Mouse (Mus musculus) forebrain, postnatal 0 days (tissue): ENCODE data around the gene Ninl. TPM values are rescaled to one million over a fixed set of nuclear protein-coding genes. Genes with fewer than 3 reads are reported as not detected.
A peak's percentile ranks its signal among the peaks of the same experiment; 100 is the strongest.
"Not testable (repeated sequence)": the region's sequence is repeated elsewhere in the genome, so short reads cannot be mapped to it uniquely, and the experiment has no call there.

ENCODE experiments used
- ATAC-seq: fragments of 200-750 bp; cut with Nextera tagmentation; 2 replicates; pipeline ENCODE4 v1.8.0; 2017; ENCODE audit warnings: mild to moderate bottlenecking, moderate library complexity
- DNase-seq: peaks from one replicate; pipeline ENCODE4 v3.0.0-alpha.2; 2015
- H3K27ac ChIP-seq: fragments of 300-500 bp; sonication (generic); 2 replicates; pipeline ENCODE4 v1.5.1; 2014; ENCODE audit warnings: low read depth, mild to moderate bottlenecking, antibody characterized with exemption, low read length, moderate library complexity, mixed read lengths
- H3K27me3 ChIP-seq: fragments of 300-500 bp; sonication (generic); 2 replicates; pipeline ENCODE4 v1.6.1; 2014; ENCODE audit warnings: mild to moderate bottlenecking, low read length, mixed read lengths; ENCODE audit not compliant: insufficient read depth
- H3K36me3 ChIP-seq: fragments of 300-500 bp; sonication (generic); 2 replicates; pipeline ENCODE4 v1.6.1; 2014; ENCODE audit warnings: mild to moderate bottlenecking, moderate library complexity; ENCODE audit not compliant: insufficient read depth
- H3K4me1 ChIP-seq: fragments of 300-500 bp; sonication (generic); 2 replicates; pipeline ENCODE4 v1.6.1; 2014; ENCODE audit warnings: antibody characterized with exemption; ENCODE audit not compliant: insufficient read depth
- H3K4me2 ChIP-seq: fragments of 300-500 bp; sonication (generic); 2 replicates; pipeline ENCODE4 v1.6.1; 2014; ENCODE audit warnings: low read depth, mild to moderate bottlenecking, moderate library complexity
- H3K4me3 ChIP-seq: fragments of 300-500 bp; sonication (generic); 2 replicates; pipeline ENCODE4 v1.5.1; 2014; ENCODE audit warnings: low read depth, low read length, mixed read lengths
- H3K9ac ChIP-seq: fragments of 300-500 bp; sonication (generic); 2 replicates; pipeline ENCODE4 v1.6.1; 2014; ENCODE audit warnings: mild to moderate bottlenecking
- H3K9me3 ChIP-seq: fragments of 300-500 bp; sonication (generic); 2 replicates; pipeline ENCODE4 v1.6.1; 2016; ENCODE audit warnings: low read length
- CTCF ChIP-seq: sonication (generic); IDR thresholded peaks from 2 replicates; pipeline ENCODE4 v1.5.1; 2016; ENCODE audit warnings: antibody characterized with exemption, control low read depth, low read depth
- WGBS: fragments of 180-500 bp; shearing (Covaris S2); extraction: QIAGEN DNeasy Blood & Tissue Kit; methylation state at CpG from one replicate; pipeline ENCODE4 v1.1.7; 2014; 5-methylcytosine and 5-hydroxymethylcytosine counted together
- polyA plus RNA-seq: library from polyadenylated mRNA; unstranded; fragments of >200 nt; fragmentation: Nextera tagmentation; extraction: Ambion mirVana; gene quantifications from 2 replicates; pipeline ENCODE4 v1.2.1, GENCODE M21; 2015
- total RNA-seq: library from RNA; depleted of rRNA; stranded (reverse); fragments of >200 nt; gene quantifications from 2 replicates; pipeline ENCODE4 v1.2.3, GENCODE M21; 2014

Gene Ninl
- total and polyA plus RNA-seq, 2 experiments from 2014 or later: 4.7 to 14.9 TPM

GRCm38 (mm10) chr2:150921697-150922096, 117.5 kb downstream of the Ninl start:
- Histone ChIP-seq H3K27me3 (no peaks in the 10 kb centered on the region), H3K36me3 (no peaks in the 10 kb centered on the region), H3K9me3 (no peaks in the 10 kb centered on the region), H3K27ac (no peak overlapping the region), H3K4me2 (no peak overlapping the region), H3K4me1 (no peaks in the 10 kb centered on the region), H3K9ac (no peak overlapping the region), H3K4me3 (no peak overlapping the region)
- ATAC-seq (no peak), DNase-seq (no peak)
- no peak for TF ChIP-seq CTCF
- 95% methylated on average over 6 of the region's 6 CpGs for WGBS

GRCm38 (mm10) chr2:150920543-150920942, 118.6 kb downstream of the Ninl start:
- H3K27me3 ChIP-seq: no peaks in the 10 kb centered on the region
- H3K27ac ChIP-seq: no peak overlapping the region
- H3K36me3 ChIP-seq: no peaks in the 10 kb centered on the region
- H3K9ac ChIP-seq: no peak overlapping the region
- DNase-seq (no peak), ATAC-seq (no peak)
- H3K4me1 ChIP-seq: no peaks in the 10 kb centered on the region
- no peak overlapping the region for H3K4me3 ChIP-seq
- WGBS: 95% methylated on average over 3 of the region's 3 CpGs
- H3K4me2 ChIP-seq: no peak overlapping the region
- TF ChIP-seq CTCF: no peak
- no peaks in the 10 kb centered on the region for H3K9me3 ChIP-seq

GRCm38 (mm10) chr2:150918720-150919119, 120.5 kb downstream of the Ninl start:
- no peaks in the 10 kb centered on the region for H3K27me3 ChIP-seq
- 96% methylated on average over 3 of the region's 3 CpGs for WGBS
- no peak for TF ChIP-seq CTCF

GRCm38 (mm10) chr2:150915786-150916185, 123.4 kb downstream of the Ninl start:
- no peaks in the 10 kb centered on the region for H3K9me3 ChIP-seq
- no peak overlapping the region for H3K9ac ChIP-seq
- no peak overlapping the region for H3K4me2 ChIP-seq
- TF ChIP-seq CTCF: no peak
- H3K4me3 ChIP-seq: no peak overlapping the region
- DNase-seq (no peak), ATAC-seq (no peak)
- no peaks in the 10 kb centered on the region for H3K27me3 ChIP-seq
- no peaks in the 10 kb centered on the region for H3K4me1 ChIP-seq
- 87% methylated on average over 5 of the region's 5 CpGs for WGBS
- no peak overlapping the region for H3K27ac ChIP-seq
- H3K36me3 ChIP-seq: no peaks in the 10 kb centered on the region

More at GRCm38 (mm10) chr2:150918720-150919119, 120.5 kb downstream of the Ninl start:
- Histone ChIP-seq H3K4me3 (no peak overlapping the region), H3K9me3 (no peaks in the 10 kb centered on the region), H3K4me1 (no peaks in the 10 kb centered on the region), H3K9ac (no peak overlapping the region), H3K4me2 (no peak overlapping the region), H3K36me3 (no peaks in the 10 kb centered on the region), H3K27ac (no peak overlapping the region)
- no peak for ATAC-seq
- DNase-seq: no peak

- no peaks in the 10 kb centered on the region for H3K9me3 ChIP-seq
- no peaks in the 10 kb centered on the region for H3K27me3 ChIP-seq
- H3K4me3 ChIP-seq: no peak overlapping the region
- DNase-seq (no peak), ATAC-seq (no peak)
- H3K4me1 ChIP-seq: 0 out of 2 replicates have a peak, but pooled peaks cover 2% of the 10 kb centered on the region
- no peaks in the 10 kb centered on the region for H3K36me3 ChIP-seq
- no peak for TF ChIP-seq CTCF
- WGBS: 80% methylated on average over 4 of the region's 4 CpGs
- H3K27ac ChIP-seq: no peak overlapping the region
- H3K4me2 ChIP-seq: no peak overlapping the region
- no peak overlapping the region for H3K9ac ChIP-seq
Observed at GRCm38 (mm10) chr2:150914781-150915515, 124.2 kb downstream of the Ninl start.

- Histone ChIP-seq H3K27ac (no peak overlapping the region), H3K4me1 (0 out of 2 replicates have a peak, but pooled peaks cover 3% of the 10 kb centered on the region), H3K36me3 (no peaks in the 10 kb centered on the region), H3K9me3 (no peaks in the 10 kb centered on the region), H3K4me2 (peak overlapping the region; percentile 54), H3K9ac (peak overlapping the region; percentile 45), H3K27me3 (no peaks in the 10 kb centered on the region), H3K4me3 (peak overlapping the region; percentile 67)
- no peak for ATAC-seq
- no peak for DNase-seq
- no peak for TF ChIP-seq CTCF
- WGBS: 37% methylated on average over 9 of the region's 10 CpGs
Observed at GRCm38 (mm10) chr2:150910295-150910881, 128.8 kb downstream of the Ninl start.

- H3K27ac ChIP-seq: peak overlapping the region; percentile 46
- 0 out of 2 replicates have a peak, but pooled peaks cover 3% of the 10 kb centered on the region for H3K4me1 ChIP-seq
- DNase-seq (peak; percentile 97), ATAC-seq (peak; percentile 90)
- no peak for TF ChIP-seq CTCF
- no peaks in the 10 kb centered on the region for H3K27me3 ChIP-seq
- under 1% methylated on average over 35 of the region's 35 CpGs for WGBS
- peak overlapping the region; percentile 45 for H3K9ac ChIP-seq
- H3K4me3 ChIP-seq: peak overlapping the region; percentile 67
- no peaks in the 10 kb centered on the region for H3K36me3 ChIP-seq
- no peaks in the 10 kb centered on the region for H3K9me3 ChIP-seq
- H3K4me2 ChIP-seq: peak overlapping the region; percentile 54
Observed at GRCm38 (mm10) chr2:150909429-150910039, 129.6 kb downstream of the Ninl start.

- 54% methylated on average over 6 of the region's 6 CpGs for WGBS
- not testable (repeated sequence) for H3K27me3 ChIP-seq, H3K9me3 ChIP-seq, DNase-seq, ATAC-seq, H3K4me1 ChIP-seq, H3K36me3 ChIP-seq, H3K9ac ChIP-seq, H3K27ac ChIP-seq
- Histone ChIP-seq H3K4me2 (peak overlapping the region; percentile 54), H3K4me3 (peak overlapping the region; percentile 67)
Observed at GRCm38 (mm10) chr2:150908881-150909280, 130.3 kb downstream of the Ninl start.
